Mouse (Mus musculus) ZHBTc4 (cell line): ENCODE data around the gene Wdr47.
"Not testable (repeated sequence)": the region's sequence is repeated elsewhere in the genome, so short reads cannot be mapped to it uniquely, and the experiment has no call there.

Source experiments
- DNase-seq: peaks from one replicate; pipeline ENCODE4 v3.0.0-alpha.2; 2011; ENCODE audit warnings: low read depth, low spot score

Wdr47 gene

GRCm38 (mm10) chr3:108590786-108591529 is at the start of gene Wdr47:
TSS of gene Wdr47 (plus strand) at chr3:108591279.
- DNase-seq, result peak; percentile 99

GRCm38 (mm10) chr3:108542299-108542698 is 48.8 kb upstream of the Wdr47 start:
- no peak for DNase-seq

- DNase-seq, result peak; percentile 74
These were observed 36.9 kb upstream of the Wdr47 start for GRCm38 (mm10) chr3:108554111-108554561.

- peak; percentile 97 for DNase-seq
These were observed 36.3 kb upstream of the Wdr47 start for GRCm38 (mm10) chr3:108554587-108555312.

- no peak for DNase-seq
These were observed 33.2 kb upstream of the Wdr47 start for GRCm38 (mm10) chr3:108557888-108558287.

GRCm38 (mm10) chr3:108562133-108562730 is 28.8 kb upstream of the Wdr47 start, which contains the start of gene Tmem167b:
TSS of gene Tmem167b (minus strand) at chr3:108562466.
- peak; percentile 99 for DNase-seq

- no peak for DNase-seq
These were observed 28.3 kb upstream of the Wdr47 start for GRCm38 (mm10) chr3:108562777-108563271.

- DNase-seq, result peak; percentile 87
These were observed 27.8 kb upstream of the Wdr47 start for GRCm38 (mm10) chr3:108563309-108563708.

- peak; percentile 36 for DNase-seq
These were observed 22.8 kb upstream of the Wdr47 start for GRCm38 (mm10) chr3:108567990-108568877.

GRCm38 (mm10) chr3:108569636-108570035 is 21.4 kb upstream of the Wdr47 start:
- not testable (repeated sequence) for DNase-seq

GRCm38 (mm10) chr3:108570813-108571212 is 20.3 kb upstream of the Wdr47 start:
- DNase-seq, result no peak

GRCm38 (mm10) chr3:108571443-108572294 is 19.4 kb upstream of the Wdr47 start, which contains the start of gene Taf13:
TSS of gene Taf13 (plus strand) at chr3:108571698.
- DNase-seq, result peak; percentile 98

GRCm38 (mm10) chr3:108572309-108573010 is 18.6 kb upstream of the Wdr47 start:
- DNase-seq, result no peak

GRCm38 (mm10) chr3:108574018-108574417 is 17.1 kb upstream of the Wdr47 start:
- no peak for DNase-seq

GRCm38 (mm10) chr3:108584580-108584979 is 6.5 kb upstream of the Wdr47 start:
- DNase-seq, result no peak

- peak; percentile 65 for DNase-seq
These were observed 2.6 kb upstream of the Wdr47 start for GRCm38 (mm10) chr3:108588446-108588845.

GRCm38 (mm10) chr3:108591530-108592522 is 747 bp downstream of the Wdr47 start:
- DNase-seq, result no peak

GRCm38 (mm10) chr3:108608906-108609305 is 17.8 kb downstream of the Wdr47 start:
- DNase-seq, result no peak
